Mouse (Mus musculus): Measurements from ENCODE around the gene Ihh. TPM values are rescaled to one million over a fixed set of nuclear protein-coding genes. Genes with fewer than 3 reads are reported as not detected.

Ihh gene
- polyA plus RNA-seq, 1 experiment from 2014 or later: 3.3 TPM

DNA sequence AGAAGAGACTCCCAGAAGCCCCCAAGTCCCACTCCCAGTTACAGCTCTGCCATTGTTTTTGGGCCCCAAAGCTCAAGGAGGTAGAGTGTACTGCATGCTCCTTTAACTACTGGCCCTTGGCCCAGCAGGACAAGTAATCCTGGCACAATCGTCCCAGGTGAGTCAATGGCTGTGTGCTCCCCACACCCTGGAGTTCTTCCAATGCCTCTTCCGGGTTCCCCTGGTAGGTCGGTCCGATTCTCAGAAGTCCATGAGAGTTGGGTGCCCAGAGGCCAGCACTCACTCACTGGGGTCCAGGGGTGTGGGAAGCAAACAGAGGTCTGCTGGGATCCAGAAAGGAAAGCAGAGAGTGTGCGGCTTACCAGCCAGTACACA is 11.4 kb upstream of the Ihh start:
- Histone ChIP-seq H3K9me3 (no peaks in the 10 kb centered on the region), H3K4me1 (replicated peaks) (peaks cover 10% of the 10 kb centered on the region), H3K36me3 (no peaks in the 10 kb centered on the region), H3K27me3 (peaks cover 33% of the 10 kb centered on the region), H3K4me3 (replicated peaks) (no peak overlapping the region), H3K9ac (replicated peaks) (no peak overlapping the region), H3K4me2 (no peak overlapping the region), H3K27ac (no peak overlapping the region)
- no peak for ATAC-seq (ENCODE audit: insufficient number of reproducible peaks, insufficient read depth, low FRiP score, low TSS enrichment, low read depth)
- WGBS: 88% methylated on average over 5 of the region's 5 CpGs

DNA sequence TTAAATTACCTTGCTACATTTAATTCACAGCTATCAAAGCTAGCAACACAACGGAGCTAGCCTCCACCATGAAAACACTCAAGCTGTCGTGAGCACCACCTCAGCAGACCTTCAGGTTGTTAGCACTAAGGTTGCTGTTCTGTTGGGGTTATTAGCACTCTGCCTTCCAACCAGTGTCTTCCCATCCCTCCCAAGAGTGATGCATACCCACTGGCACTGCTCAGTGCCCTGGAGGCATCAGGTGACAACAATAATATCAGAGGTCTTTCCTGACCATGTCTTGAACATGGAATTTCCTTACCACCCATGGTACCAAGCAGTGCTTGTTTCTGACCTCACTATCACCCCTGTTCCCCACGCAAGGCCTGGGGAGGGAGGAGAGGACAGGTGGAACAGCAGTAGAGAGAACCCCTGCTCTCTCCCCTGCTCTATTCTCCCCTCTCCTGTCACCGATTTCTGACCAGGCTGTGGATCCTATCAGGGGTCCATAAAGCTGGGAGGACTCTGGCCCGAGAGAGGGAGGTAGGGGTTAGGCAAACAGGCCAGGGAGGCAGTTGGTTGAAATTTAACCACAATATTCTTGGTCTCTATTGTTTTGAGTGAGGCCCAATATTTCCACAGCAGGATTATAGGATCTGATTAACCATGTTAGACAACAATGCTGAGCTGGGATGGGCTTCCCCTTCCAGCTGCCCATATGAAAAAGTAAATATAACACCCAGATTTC is 10.8 kb upstream of the Ihh start:
- Histone ChIP-seq H3K27ac (no peak overlapping the region), H3K4me1 (replicated peaks) (peaks cover 10% of the 10 kb centered on the region), H3K9ac (replicated peaks) (no peak overlapping the region), H3K4me3 (replicated peaks) (no peak overlapping the region), H3K4me2 (no peak overlapping the region), H3K9me3 (no peaks in the 10 kb centered on the region), H3K27me3 (peaks cover 39% of the 10 kb centered on the region), H3K36me3 (no peaks in the 10 kb centered on the region)
- no peak for ATAC-seq (ENCODE audit: insufficient number of reproducible peaks, insufficient read depth, low FRiP score, low TSS enrichment, low read depth)
- WGBS: 78% methylated on average over 5 of the region's 5 CpGs

DNA sequence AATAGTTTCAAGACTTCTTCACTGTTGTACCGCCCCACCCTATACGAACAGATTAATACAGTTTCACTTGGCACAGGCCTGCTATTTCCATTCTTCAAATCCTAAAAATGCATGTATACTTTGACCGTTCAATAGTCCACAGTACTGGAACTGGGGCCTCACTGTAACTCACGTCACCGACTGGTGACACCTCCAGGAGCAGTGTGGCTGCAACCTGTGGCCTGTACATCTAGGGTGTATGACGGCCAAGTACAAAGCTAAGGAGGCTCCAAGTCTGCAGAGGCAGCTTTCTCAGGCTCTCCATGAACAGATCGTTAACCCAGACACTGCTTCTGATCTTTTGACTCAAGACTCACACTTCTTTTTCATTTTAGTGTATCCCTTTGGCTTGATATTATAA is 10.2 kb upstream of the Ihh start:
- Histone ChIP-seq H3K4me3 (replicated peaks) (no peak overlapping the region), H3K9ac (replicated peaks) (no peak overlapping the region), H3K4me2 (no peak overlapping the region), H3K27me3 (peaks cover 44% of the 10 kb centered on the region), H3K36me3 (no peaks in the 10 kb centered on the region), H3K27ac (no peak overlapping the region), H3K4me1 (replicated peaks) (peaks cover 10% of the 10 kb centered on the region), H3K9me3 (no peaks in the 10 kb centered on the region)
- 88% methylated on average over 7 of the region's 7 CpGs for WGBS
- ATAC-seq (ENCODE audit: insufficient number of reproducible peaks, insufficient read depth, low FRiP score, low TSS enrichment, low read depth): no peak

DNA sequence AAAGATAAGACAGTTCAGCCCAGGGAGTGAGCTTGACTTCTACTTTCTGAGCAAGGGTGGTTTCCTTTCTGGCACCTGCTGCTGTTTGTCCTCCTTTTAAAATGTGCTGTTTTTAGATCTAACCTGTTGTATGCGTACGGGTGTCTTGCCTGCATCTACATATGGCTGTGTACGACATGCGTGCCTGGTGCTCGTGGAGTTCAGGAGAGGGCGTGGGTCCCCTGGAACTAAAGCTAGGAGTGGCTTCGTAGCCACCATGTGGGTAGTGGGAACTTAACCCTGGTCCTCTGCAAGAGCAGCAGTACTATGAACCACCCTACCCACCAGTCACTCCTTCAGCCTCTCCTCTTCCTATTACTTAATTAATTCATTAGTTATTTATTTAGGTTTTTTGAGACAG is 8.6 kb upstream of the Ihh start:
- Histone ChIP-seq H3K4me3 (replicated peaks) (no peak overlapping the region), H3K36me3 (no peaks in the 10 kb centered on the region), H3K27ac (no peak overlapping the region), H3K4me2 (no peak overlapping the region), H3K27me3 (peaks cover 57% of the 10 kb centered on the region), H3K4me1 (replicated peaks) (peaks cover 5% of the 10 kb centered on the region), H3K9me3 (no peaks in the 10 kb centered on the region), H3K9ac (replicated peaks) (no peak overlapping the region)
- WGBS: 91% methylated on average over 7 of the region's 7 CpGs
- no peak for ATAC-seq (ENCODE audit: insufficient number of reproducible peaks, insufficient read depth, low FRiP score, low TSS enrichment, low read depth)

DNA sequence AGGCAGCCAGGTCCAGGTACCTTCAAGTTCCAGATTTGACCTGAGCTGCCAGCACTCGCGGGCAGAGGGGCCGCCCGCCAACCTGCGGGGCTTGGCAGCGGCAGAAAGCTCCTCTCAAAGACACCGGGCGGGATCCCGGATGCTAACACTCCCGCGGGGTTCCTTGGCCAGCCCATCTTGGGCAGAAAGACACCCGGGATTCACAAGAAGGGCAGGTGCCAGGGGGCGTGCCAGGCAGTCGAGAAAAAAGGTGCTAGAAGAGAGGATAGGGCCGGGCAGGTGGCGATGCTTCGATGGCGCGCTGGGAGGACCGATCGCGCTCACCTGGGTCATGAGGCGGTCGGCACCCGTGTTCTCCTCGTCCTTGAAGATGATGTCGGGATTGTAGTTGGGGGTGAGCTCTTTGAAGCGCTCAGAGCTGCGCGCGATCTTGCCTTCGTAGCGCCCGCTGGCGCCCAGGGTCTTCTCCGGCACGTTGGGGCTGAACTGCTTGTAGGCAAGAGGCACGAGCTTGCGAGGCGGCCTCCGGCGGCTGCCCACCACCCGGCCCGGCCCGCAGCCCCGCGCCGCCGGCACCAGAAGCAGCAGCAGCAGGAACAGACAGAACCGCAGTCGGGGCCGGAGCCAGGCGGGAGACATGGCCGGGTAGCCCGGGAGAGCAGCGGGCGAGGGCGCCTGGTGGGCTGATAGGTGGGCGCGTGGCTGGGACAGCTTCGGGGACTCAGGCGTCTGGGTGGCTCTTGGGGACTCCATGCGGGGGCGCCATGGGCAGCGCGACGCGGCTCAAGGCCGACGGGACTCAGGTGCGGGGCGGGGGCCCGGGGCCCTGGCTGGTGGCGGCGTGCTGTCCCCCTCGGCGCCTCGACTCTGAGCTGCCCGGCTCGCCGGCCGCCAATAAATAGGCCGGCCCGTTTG is 639 bp downstream of the Ihh start:
- ATAC-seq (ENCODE audit: insufficient number of reproducible peaks, insufficient read depth, low FRiP score, low TSS enrichment, low read depth): no peak
- under 1% methylated on average over 84 of the region's 84 CpGs for WGBS
- Histone ChIP-seq H3K27me3 (peaks cover 97% of the 10 kb centered on the region), H3K4me2 (peak overlapping the region; percentile 74), H3K27ac (no peak overlapping the region), H3K9ac (replicated peaks) (peak overlapping the region; percentile 48), H3K4me3 (replicated peaks) (peak overlapping the region; percentile 44), H3K36me3 (no peaks in the 10 kb centered on the region), H3K9me3 (no peaks in the 10 kb centered on the region), H3K4me1 (replicated peaks) (peaks cover 21% of the 10 kb centered on the region)

DNA sequence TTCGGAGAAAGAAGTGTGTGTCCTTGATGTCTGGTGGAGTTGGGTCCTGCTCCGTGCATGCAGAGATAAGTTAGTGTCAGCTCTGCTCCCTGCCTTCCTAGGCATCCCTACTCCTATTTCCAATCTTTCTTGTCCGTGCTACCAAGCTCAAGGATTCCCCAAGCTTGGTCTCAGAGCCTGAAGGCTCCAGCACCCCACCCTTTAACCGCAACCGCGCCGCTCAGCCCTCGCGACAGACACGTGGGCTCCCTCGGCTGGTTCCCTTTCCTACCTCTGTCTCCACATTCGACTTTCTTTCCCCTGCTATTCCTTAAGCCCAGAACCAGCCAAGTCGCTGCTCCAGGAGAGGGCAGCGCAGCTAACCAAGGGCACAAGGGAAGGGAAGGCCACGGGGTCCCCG is 1.4 kb downstream of the Ihh start:
- WGBS: 3% methylated on average over 16 of the region's 16 CpGs
- Histone ChIP-seq H3K36me3 (no peaks in the 10 kb centered on the region), H3K4me1 (replicated peaks) (peaks cover 21% of the 10 kb centered on the region), H3K4me2 (peak overlapping the region; percentile 74), H3K27me3 (peaks cover 99% of the 10 kb centered on the region), H3K9me3 (no peaks in the 10 kb centered on the region), H3K27ac (no peak overlapping the region), H3K4me3 (replicated peaks) (peak overlapping the region; percentile 44), H3K9ac (replicated peaks) (peak overlapping the region; percentile 48; the same call in 1 of the 2 replicates)
- no peak for ATAC-seq (ENCODE audit: insufficient number of reproducible peaks, insufficient read depth, low FRiP score, low TSS enrichment, low read depth)

DNA sequence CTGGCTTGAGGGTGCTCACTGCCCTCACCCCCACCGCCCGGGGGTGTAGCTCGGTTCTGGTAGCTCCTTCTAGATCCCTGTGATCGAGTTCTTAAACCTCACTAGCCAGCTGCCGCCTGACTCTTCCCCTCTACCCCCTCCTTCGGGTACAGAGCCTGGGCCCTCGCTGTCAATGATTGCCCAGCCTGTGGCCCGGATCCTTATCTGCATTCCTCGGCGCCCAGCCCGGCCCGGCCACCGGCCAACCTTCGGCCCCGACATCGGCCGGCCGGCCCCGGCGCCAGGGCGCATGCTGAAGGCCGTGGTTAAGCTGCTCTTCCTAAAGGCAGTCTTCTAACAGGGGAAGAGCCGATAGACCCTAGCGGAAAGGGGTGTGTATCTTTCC is 1.8 kb downstream of the Ihh start:
- Histone ChIP-seq H3K4me3 (replicated peaks) (peak overlapping the region; percentile 44), H3K9ac (replicated peaks) (no peak overlapping the region), H3K4me1 (replicated peaks) (peaks cover 21% of the 10 kb centered on the region), H3K9me3 (no peaks in the 10 kb centered on the region), H3K36me3 (no peaks in the 10 kb centered on the region), H3K27ac (no peak overlapping the region), H3K27me3 (peaks cover 99% of the 10 kb centered on the region), H3K4me2 (peak overlapping the region; percentile 74)
- 4% methylated on average over 24 of the region's 24 CpGs for WGBS
- ATAC-seq (ENCODE audit: insufficient number of reproducible peaks, insufficient read depth, low FRiP score, low TSS enrichment, low read depth): no peak

DNA sequence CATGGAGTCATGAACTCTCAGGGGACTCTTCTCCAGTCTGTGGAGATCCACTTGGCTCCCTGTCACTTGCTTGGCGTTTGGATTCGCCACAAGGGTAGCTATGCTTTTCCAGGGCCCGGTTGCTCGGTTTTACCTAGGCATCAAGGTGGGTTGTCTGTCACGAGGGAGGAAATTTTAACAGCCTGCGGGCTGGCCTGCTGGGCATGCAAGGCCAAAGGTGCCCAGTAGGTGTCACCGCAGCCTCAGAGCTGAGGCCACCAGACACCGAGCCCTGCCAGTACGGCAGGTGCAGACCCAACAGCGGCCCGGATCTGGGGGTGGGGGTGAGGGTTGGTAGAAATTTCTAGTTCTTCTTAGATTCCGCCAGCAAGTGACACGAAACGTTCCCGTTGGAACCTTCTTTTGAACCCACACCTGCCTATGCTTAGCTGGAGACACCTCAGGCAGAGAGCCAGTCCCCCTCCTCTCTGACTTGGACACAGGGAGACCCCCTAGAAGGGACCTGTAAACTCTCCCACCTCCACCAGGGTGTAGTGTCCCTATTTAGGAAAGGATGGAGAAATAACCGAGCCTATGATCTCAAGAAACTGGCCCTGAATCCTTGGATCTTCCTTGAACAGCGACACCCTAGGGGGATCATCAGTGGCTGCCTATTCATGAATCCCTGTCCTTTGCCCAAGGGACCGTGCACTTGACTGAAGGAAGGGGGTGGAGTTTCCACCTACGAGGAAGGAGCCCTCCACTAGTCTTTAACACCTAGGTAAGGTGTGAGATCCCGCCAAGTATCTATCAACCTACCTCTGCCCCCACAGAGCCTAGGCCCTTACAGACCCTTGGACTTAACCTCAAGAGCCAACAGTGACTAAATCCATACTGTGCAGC is 2.4 kb downstream of the Ihh start:
- Histone ChIP-seq H3K4me3 (replicated peaks) (peak overlapping the region; percentile 44), H3K9ac (replicated peaks) (no peak overlapping the region)
- peak; percentile 33; the same call in 1 of the 2 replicates for ATAC-seq (ENCODE audit: insufficient number of reproducible peaks, insufficient read depth, low FRiP score, low TSS enrichment, low read depth)

DNA sequence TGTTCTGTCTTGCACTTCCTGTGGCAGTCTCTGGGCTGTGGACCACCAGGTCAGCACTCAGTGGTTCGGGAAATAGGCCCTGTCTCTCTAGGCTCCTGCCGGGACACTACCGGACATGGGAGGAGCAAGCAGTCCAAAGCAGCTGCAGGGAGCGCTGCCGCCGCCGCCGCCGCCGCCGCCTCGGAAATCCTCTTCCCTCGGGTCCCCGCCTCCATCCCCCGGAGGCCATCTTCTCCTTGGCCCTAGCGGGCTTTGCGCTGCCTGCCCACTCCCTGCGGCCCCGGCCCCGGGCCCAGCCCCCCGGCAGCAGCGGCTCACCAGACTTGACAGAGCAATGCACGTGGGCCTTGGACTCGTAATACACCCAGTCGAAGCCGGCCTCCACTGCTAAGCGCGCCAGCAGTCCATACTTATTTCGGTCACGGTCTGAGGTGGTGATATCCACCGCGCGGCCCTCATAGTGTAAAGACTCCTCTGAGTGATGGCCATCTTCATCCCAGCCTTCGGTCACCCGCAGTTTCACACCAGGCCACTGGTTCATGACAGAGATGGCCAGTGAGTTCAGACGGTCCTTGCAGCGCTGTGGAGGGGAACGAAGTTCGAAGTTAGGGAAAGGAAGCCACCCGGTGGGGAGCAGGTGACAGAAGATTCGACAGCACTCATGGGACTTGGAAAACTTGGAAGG is 3.3 kb downstream of the Ihh start:
- H3K27me3 ChIP-seq: peaks cover 99% of the 10 kb centered on the region
- peak overlapping the region; percentile 44 for H3K4me3 ChIP-seq (replicated peaks)
- H3K4me1 ChIP-seq (replicated peaks): peaks cover 21% of the 10 kb centered on the region
- H3K27ac ChIP-seq: no peak overlapping the region
- H3K4me2 ChIP-seq: peak overlapping the region; percentile 50
- WGBS: 2% methylated on average over 41 of the region's 41 CpGs
- H3K9me3 ChIP-seq: no peaks in the 10 kb centered on the region
- 0 out of 2 replicates have a peak overlapping the region, but pooled peaks have one; percentile 44 for H3K9ac ChIP-seq (replicated peaks)
- H3K36me3 ChIP-seq: no peaks in the 10 kb centered on the region
- no peak for ATAC-seq (ENCODE audit: insufficient number of reproducible peaks, insufficient read depth, low FRiP score, low TSS enrichment, low read depth)

More for the DNA sequence above, 2.4 kb downstream of the Ihh start:
- H3K9me3 ChIP-seq: no peaks in the 10 kb centered on the region
- no peaks in the 10 kb centered on the region for H3K36me3 ChIP-seq
- H3K27ac ChIP-seq: no peak overlapping the region
- peaks cover 21% of the 10 kb centered on the region for H3K4me1 ChIP-seq (replicated peaks)
- WGBS: 2% methylated on average over 20 of the region's 20 CpGs
- peaks cover 100% of the 10 kb centered on the region for H3K27me3 ChIP-seq
- H3K4me2 ChIP-seq: peak overlapping the region; percentile 74

DNA sequence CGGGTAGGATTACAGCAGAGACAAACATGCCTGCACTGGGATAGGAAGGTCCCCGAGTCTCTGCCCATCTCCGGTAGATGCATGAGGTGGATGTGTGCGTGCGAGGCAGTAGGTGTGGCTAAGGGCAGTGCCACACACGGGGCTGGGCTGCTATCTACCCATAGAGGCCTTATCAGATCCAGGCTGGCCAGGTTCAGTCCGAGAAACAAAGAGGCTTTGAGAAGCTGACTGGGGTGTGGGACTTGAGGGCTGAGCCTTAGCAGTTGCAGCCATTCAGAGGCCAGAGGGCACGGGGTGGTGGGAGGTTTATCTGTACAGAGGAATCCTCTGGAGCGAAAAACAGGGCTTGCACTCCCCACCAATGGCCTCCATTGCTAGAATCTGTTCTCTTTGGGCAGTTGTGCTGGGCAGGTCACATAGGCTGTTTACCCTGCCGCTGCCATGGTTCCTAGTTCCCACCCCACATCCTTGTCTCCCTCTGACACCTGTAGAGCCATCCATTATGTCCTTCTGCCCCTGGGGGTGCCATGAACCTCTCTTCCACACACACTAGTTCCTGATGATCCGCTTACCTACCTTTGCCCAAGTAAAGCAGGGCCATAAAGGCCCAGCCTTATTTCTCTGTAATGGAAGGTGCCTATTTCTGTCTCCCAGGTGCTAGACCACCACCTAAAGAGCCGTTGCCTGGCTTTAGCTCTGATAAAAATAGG is 9.7 kb downstream of the Ihh start:
- no peaks in the 10 kb centered on the region for H3K9me3 ChIP-seq
- no peak overlapping the region for H3K9ac ChIP-seq (replicated peaks)
- peaks cover 83% of the 10 kb centered on the region for H3K27me3 ChIP-seq
- H3K27ac ChIP-seq: no peak overlapping the region
- H3K4me1 ChIP-seq (replicated peaks): no peaks in the 10 kb centered on the region
- ATAC-seq (ENCODE audit: insufficient number of reproducible peaks, insufficient read depth, low FRiP score, low TSS enrichment, low read depth): no peak
- H3K4me3 ChIP-seq (replicated peaks): no peak overlapping the region
- no peak overlapping the region for H3K4me2 ChIP-seq
- WGBS: 61% methylated on average over 12 of the region's 12 CpGs
- H3K36me3 ChIP-seq: no peaks in the 10 kb centered on the region

Measured in limb, embryonic 12.5 days (tissue).